Mouse (Mus musculus) ES-E14 (cell line): ENCODE measurements around the gene Trappc5.

ENCODE experiments used
- MAFK ChIP-seq: IDR thresholded peaks from 2 replicates; pipeline ENCODE4 v1.6.1; 2014; ENCODE audit warnings: mild to moderate bottlenecking, low read depth, low read length, inconsistent platforms; ENCODE audit not compliant: insufficient read depth
- ZNF384 ChIP-seq: IDR thresholded peaks from 2 replicates; pipeline ENCODE4 v1.6.1; 2012; ENCODE audit warnings: low read depth, low read length, inconsistent platforms

DNA sequence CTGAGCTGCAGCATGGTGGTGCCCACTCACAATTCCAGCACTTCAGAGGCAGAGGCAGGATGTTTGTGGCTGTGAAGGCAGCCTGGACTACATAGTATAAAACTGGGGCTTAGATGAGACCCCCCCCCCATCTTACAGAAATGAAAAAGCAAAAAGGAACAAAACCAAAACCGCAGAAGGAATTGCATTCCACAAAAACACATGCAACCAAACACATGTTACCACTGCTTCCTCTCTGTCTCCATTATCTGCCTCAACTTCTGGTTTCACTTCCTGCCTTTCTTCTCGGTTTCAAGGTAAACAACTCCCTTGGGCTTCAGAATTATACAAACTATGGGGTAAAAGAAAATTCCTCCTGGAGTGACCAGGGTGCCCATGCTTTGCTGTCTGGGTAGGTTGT, 35.5 kb downstream of the Trappc5 start:
- TF ChIP-seq ZNF384 (no peak), MAFK (no peak)
